Mouse (Mus musculus) urinary bladder, adult 2 months (tissue): ENCODE data around the gene Mapre1. TPM values are rescaled to one million over a fixed set of nuclear protein-coding genes. Genes with fewer than 3 reads are reported as not detected.
A peak's percentile ranks its signal among the peaks of the same experiment; 100 is the strongest.
"Not testable (repeated sequence)": the region's sequence is repeated elsewhere in the genome, so short reads cannot be mapped to it uniquely, and the experiment has no call there.

Experiments used
- DNase-seq: peaks from one replicate; pipeline ENCODE4 v3.0.0; 2022; ENCODE audit warnings: low spot score
- polyA plus RNA-seq: library from polyadenylated mRNA; depleted of rRNA; stranded (reverse); fragments of >200 nt; gene quantifications from 2 replicates; pipeline ENCODE4 v1.2.3, GENCODE M21; 2012; rRNA removed

Mapre1 gene
- polyA plus RNA-seq: 37.1 and 43.2 TPM in 2 replicates

GRCm38 (mm10) chr2:153740500-153741436, at the start of gene Mapre1:
Gene Mapre1 (plus strand): TSS chr2:153741274.
- DNase-seq: peak; percentile 96

- DNase-seq: not testable (repeated sequence)
Observed at GRCm38 (mm10) chr2:153693413-153693812, 47.7 kb upstream of the Mapre1 start.

GRCm38 (mm10) chr2:153694462-153695085, 46.5 kb upstream of the Mapre1 start:
- no peak for DNase-seq

GRCm38 (mm10) chr2:153696352-153696751, 44.7 kb upstream of the Mapre1 start, which contains the start of gene Dnmt3c:
Gene Dnmt3c (plus strand): TSS chr2:153696652.
- DNase-seq: no peak

- no peak for DNase-seq
Observed at GRCm38 (mm10) chr2:153703389-153703788, 37.7 kb upstream of the Mapre1 start.

GRCm38 (mm10) chr2:153710701-153711330, 30.3 kb upstream of the Mapre1 start:
- DNase-seq: no peak

GRCm38 (mm10) chr2:153712646-153713091, 28.4 kb upstream of the Mapre1 start:
- DNase-seq: no peak

GRCm38 (mm10) chr2:153713227-153713626, 27.8 kb upstream of the Mapre1 start:
- DNase-seq: peak; percentile 22

GRCm38 (mm10) chr2:153717861-153718260, 23.2 kb upstream of the Mapre1 start:
- not testable (repeated sequence) for DNase-seq

GRCm38 (mm10) chr2:153723098-153723497, 18.0 kb upstream of the Mapre1 start:
- DNase-seq: no peak

- DNase-seq: no peak
Observed at GRCm38 (mm10) chr2:153724424-153724823, 16.6 kb upstream of the Mapre1 start.

GRCm38 (mm10) chr2:153724871-153725270, 16.2 kb upstream of the Mapre1 start:
- no peak for DNase-seq

GRCm38 (mm10) chr2:153725291-153725690, 15.8 kb upstream of the Mapre1 start:
- no peak for DNase-seq

- no peak for DNase-seq
Observed at GRCm38 (mm10) chr2:153734033-153734432, 7.0 kb upstream of the Mapre1 start.

- DNase-seq: no peak
Observed at GRCm38 (mm10) chr2:153741437-153742065, 477 bp downstream of the Mapre1 start.

GRCm38 (mm10) chr2:153747994-153748393, 6.9 kb downstream of the Mapre1 start:
- DNase-seq: no peak

- no peak for DNase-seq
Observed at GRCm38 (mm10) chr2:153750363-153750762, 9.3 kb downstream of the Mapre1 start.

GRCm38 (mm10) chr2:153762121-153762520, 21.0 kb downstream of the Mapre1 start:
- no peak for DNase-seq

- DNase-seq: no peak
Observed at GRCm38 (mm10) chr2:153767484-153767883, 26.4 kb downstream of the Mapre1 start.

- no peak for DNase-seq
Observed at GRCm38 (mm10) chr2:153768881-153769280, 27.8 kb downstream of the Mapre1 start.

- no peak for DNase-seq
Observed at GRCm38 (mm10) chr2:153772950-153773349, 31.9 kb downstream of the Mapre1 start.

- DNase-seq: no peak
Observed at GRCm38 (mm10) chr2:153775472-153775871, 34.4 kb downstream of the Mapre1 start.
